Mouse (Mus musculus) adrenal gland, adult 18-20 months (tissue): ENCODE data around the gene Lmbrd2. TPM values are rescaled to one million over a fixed set of nuclear protein-coding genes. Genes with fewer than 3 reads are reported as not detected.

Source experiments
- total RNA-seq, 2 experiments: library from RNA; stranded (reverse); gene quantifications; 1 replicate in 1 of 2; 2 replicates in 1 of 2; pipeline ENCODE4 v1.2.3; 2021

The Lmbrd2 gene
- total RNA-seq, 2 experiments from 2014 or later: 27.2 to 29.1 TPM

Other genes starting within 250 kb of the Lmbrd2 start
- gene Ranbp3l, start 172.6 kb upstream of the Lmbrd2 start, total RNA-seq: not detected
- gene Nadk2, start 69.3 kb upstream of the Lmbrd2 start, total RNA-seq: 10 to 100 TPM; 47.1 to 75.0 TPM
- gene Skp2, start 14.9 kb downstream of the Lmbrd2 start, total RNA-seq: 1 to 10 TPM; 2.8 to 2.9 TPM
- not detected for gene Ugt3a1, start 136.3 kb downstream of the Lmbrd2 start, total RNA-seq
- gene Ugt3a2, start 195.0 kb downstream of the Lmbrd2 start, total RNA-seq: under 1 TPM; 0.16 to 0.20 TPM